Mouse (Mus musculus): ENCODE measurements around the gene Gm10337.
A peak's percentile ranks its signal among the peaks of the same experiment; 100 is the strongest.

The Gm10337 gene

GRCm38 (mm10) chr15:102500479-102500878 is 3.0 kb upstream of the Gm10337 start:
- no peak for DNase-seq

- DNase-seq: no peak
Measured at GRCm38 (mm10) chr15:102501084-102501814, 2.3 kb upstream of the Gm10337 start.

DNA sequence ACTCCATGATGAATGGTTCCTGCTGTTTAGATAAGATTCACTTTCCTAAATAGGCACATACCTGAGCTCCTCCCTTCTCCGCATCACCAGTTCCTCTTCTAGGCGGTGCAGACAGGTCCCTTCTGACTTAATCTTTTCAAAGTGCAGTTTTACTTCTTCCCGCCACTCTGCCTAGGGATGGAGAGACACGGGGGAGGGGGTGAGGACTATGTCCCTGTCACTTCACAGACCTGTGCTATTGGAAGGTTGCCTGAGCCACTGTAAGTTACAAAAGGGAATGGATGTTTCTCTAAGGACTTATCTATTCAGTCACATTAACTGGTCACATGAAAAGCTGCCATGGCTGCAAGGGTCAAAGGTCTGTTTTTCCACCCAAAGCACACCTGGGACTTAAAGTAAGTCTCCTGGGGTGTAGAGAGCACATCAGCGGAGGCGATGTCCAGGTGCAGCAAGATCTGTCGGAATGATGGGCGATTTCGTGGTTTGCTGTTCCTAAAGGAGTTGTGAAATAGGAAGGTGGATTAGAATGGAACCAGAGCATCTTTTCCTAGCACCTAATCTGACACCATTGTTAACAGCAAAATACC is 1.2 kb upstream of the Gm10337 start:
- DNase-seq: no peak

DNA sequence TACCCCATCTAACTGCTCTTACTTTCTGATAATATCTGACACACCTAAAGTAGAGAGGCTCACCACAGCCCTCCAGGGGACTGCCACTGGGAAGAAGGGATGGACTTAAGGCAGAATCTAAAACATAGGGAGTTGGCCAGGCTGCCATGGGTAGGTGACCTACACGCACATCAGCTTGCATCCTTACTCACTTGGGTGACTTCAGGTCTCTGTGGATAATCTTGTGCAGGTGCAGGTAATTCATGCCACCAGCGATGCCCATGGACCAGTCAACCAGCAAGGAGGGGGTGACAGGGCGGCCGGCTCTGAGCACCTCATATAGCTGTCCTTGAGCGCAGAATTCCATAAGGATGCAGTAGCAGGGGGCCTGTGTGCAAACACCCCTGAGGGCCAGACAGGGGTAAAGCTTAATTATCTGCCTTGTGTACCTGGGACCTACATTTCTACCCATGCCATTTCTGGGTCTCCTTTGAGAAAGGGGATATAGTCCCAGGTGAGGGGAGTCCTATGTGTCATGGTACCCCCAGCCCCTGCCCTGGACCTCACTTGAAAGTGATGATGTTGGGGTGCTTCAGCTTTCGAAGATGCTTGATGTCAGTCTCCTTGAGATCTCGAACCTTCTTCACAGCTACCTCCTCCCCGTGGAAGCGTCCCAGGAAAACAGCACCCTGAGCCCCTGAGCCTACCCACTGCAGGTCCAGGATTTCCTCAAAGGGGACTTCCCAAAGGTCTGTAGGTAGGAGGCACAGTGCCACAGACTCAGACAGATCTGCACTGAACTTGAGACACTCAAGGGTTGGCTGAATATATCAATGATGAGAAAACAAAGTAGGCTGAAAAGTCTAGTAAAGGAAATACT is 631 bp downstream of the Gm10337 start:
- peak; percentile 16 for DNase-seq

- no peak for DNase-seq
Measured at GRCm38 (mm10) chr15:102505073-102505769, 1.7 kb downstream of the Gm10337 start.

GRCm38 (mm10) chr15:102505770-102506463 is 2.4 kb downstream of the Gm10337 start:
- peak; percentile 8 for DNase-seq

DNA sequence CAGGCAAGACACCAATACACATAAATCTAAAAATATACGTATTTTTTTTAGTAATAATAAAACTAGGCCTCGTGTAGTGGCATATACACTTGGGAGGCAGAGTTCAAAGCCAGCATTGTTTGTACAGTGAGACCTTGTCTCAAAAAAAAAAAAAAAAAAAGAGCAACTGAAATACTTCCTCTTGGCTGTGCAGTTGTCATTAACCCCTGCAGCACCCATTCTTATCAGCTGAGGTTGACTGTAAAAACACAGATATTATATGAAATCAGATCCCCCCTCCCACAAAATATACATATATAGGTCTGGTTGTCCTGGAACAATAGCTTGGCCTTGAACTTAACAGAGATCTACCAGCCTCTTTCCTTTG is 2.9 kb downstream of the Gm10337 start:
- DNase-seq: peak; percentile 2

GRCm38 (mm10) chr15:102506864-102507263 is 3.3 kb downstream of the Gm10337 start:
- DNase-seq: peak; percentile 3

GRCm38 (mm10) chr15:102507561-102507960 is 4.0 kb downstream of the Gm10337 start:
- DNase-seq: peak; percentile 2

DNA sequence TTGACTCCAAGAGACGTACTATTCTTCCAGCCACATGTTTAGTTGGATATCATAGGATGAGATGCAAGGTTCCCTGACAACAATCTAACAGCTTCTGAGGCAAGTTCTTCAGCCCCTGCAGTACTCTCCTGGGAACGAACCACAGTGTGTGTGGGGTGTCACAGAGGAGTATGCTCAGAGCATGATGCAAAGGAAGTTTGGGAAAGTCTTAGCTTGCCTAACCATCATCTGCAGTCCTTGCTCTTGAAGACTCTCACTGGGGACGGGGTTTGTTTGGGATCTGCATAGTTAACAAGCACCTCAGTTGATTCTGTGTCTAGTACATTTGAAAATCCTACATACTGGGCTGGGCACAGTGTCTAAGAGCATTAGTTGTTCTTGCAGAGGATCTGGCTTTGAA is 4.8 kb downstream of the Gm10337 start:
- DNase-seq: peak; percentile 3

- peak; percentile 17 for DNase-seq
Measured at GRCm38 (mm10) chr15:102510110-102510509, 6.6 kb downstream of the Gm10337 start.

GRCm38 (mm10) chr15:102510590-102511284 is 7.2 kb downstream of the Gm10337 start:
- DNase-seq: peak; percentile 93

- peak; percentile 74 for DNase-seq
Measured at GRCm38 (mm10) chr15:102511285-102511833, 7.8 kb downstream of the Gm10337 start.

GRCm38 (mm10) chr15:102512010-102512409 is 8.5 kb downstream of the Gm10337 start:
- DNase-seq: no peak

DNA sequence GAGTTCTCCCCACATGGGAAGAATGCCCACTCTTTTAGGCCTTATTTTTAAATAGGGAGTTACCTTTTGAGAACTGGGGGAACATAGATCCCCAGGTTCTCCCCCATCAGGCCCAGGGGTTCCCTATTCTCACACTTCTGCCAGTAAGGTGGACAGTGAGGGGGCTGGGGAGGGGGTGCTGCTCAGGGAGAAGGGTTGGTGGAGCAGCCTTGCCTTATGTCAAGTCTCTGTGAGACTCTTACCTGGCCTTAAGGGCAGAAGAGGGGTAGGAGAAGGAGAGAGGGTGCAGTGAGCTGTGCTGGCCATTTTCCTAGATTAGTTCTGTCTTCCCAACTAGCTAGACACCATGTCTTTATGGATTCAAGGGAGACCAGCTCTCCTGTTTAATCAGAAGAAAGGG is 8.9 kb downstream of the Gm10337 start:
- DNase-seq: no peak

GRCm38 (mm10) chr15:102513004-102513403 is 9.5 kb downstream of the Gm10337 start:
- DNase-seq: no peak

DNA sequence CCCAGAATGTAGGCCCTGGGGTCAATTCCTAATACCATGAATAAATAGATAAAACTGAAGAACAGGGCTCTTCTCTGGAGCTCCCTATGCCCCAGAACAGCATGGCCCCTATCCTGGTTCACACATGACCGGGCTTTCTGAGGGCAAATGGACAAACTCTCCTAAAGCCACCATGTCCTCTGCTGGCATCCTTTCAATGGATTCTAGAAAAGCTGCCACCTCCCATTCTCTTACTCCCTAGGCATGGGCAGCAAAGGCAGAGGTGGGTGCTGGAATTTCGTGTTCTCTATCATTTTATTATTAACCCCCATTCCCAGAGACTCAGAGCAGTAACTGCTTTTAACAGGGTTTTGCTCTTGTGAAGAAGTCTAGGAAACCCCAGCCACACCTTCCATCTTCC is 11.7 kb downstream of the Gm10337 start:
- DNase-seq: no peak

DNA sequence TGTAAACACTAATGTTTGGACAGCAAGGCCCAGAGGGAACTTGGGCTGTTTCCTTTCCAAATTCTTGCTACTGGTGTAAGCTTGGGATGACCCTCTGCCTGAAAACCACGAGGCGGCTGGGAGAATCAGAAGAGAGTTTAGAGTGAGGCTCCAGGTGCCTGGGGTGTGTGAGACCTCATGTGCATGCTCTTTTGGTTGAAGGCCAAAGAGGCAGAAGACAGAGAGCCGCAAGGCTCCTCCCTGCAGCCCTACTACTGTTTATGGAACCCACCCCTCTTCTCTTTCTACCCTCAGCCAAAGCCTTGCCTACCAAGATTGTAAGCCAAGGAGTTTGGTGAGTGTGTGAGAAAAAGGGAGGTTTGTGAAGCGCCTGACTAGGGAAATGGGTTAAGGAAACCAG is 12.3 kb downstream of the Gm10337 start:
- DNase-seq: no peak

- peak; percentile 56 for DNase-seq
Measured at GRCm38 (mm10) chr15:102516293-102516692, 12.8 kb downstream of the Gm10337 start.

DNA sequence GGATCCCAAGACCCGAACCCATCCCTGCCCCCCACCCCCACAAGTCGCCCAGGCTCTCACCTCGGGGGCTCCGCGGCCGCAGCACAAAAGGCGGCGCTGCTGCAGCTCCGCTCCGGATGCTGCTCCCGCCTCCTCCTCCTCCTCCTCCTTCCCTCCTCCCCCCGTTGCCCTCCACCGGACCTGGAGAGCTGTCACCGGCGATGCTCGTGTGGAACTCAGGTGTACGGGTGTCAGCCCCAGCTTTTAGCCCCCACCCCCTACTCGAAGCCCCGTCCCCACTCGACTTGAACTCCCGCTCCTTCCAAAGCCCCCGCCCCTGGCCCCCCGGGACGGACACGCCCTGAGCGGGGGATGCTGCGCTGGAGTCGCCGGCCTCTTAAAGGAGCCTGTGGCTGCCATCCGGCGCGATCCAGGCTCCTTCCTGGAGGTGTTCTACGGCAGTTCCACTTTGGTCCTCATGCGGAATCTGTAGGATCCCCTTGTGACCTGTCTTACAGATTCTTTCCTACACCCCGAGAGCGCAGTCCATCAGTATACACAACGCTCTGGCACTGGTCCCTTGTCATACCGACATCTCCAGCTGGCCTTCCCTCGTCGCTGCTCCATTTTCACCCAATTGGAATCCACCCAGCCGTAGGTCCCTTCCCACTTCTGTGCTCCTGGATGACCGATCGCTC is 13.3 kb downstream of the Gm10337 start, which contains the start of gene Map3k12:
Gene Map3k12, minus strand, starts transcription at position 337 of the 677 bp plus-strand sequence.
- DNase-seq: peak; percentile 82

DNA sequence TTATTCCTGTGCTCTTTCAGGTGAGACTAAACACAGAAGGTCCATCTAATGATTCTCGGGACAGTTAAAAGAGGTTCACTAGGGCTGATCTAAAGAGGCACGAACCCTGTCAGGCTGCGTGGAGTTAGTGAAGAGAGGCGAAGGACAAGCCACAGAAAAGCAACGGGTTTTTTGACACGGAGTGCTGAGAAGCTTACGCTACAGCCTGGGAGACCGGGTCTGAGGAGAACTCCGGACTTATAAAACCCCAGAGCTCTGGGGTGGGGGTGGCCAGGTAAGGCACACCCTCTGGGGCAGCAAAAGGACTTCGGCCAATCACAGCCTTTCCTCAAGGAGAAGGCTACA is 14.1 kb downstream of the Gm10337 start:
- no peak for DNase-seq

Measured in kidney, postnatal 10 days (tissue).